Mouse (Mus musculus): Measurements from ENCODE around the gene Olfr1115. TPM values are rescaled to one million over a fixed set of nuclear protein-coding genes. Genes with fewer than 3 reads are reported as not detected.

The Olfr1115 gene
- polyA plus RNA-seq (2015; fragmentation: Illumina TruSeq; extraction: RNeasy Lipid Tissue Mini Kit (QIAGEN cat#74804); ENCODE audit: insufficient read depth, low replicate concordance), result not detected

GRCm38 (mm10) chr2:87247713-87248112 is at the start of gene Olfr1115:
Gene Olfr1115, plus strand, starts transcription at chr2:87248013.

GRCm38 (mm10) chr2:87208670-87209069 is 39.1 kb upstream of the Olfr1115 start, which contains the start of gene Olfr1113:
Gene Olfr1113, plus strand, starts transcription at chr2:87208970.

GRCm38 (mm10) chr2:87267234-87267633 is 19.4 kb downstream of the Olfr1115 start, which contains the start of gene Olfr1116:
Gene Olfr1116, plus strand, starts transcription at chr2:87267534.

Other genes starting within 250 kb of the Olfr1115 start
- not detected for gene Olfr1102, start 249.6 kb upstream of the Olfr1115 start, polyA plus RNA-seq (2015; fragmentation: Illumina TruSeq; extraction: RNeasy Lipid Tissue Mini Kit (QIAGEN cat#74804); ENCODE audit: insufficient read depth, low replicate concordance)
- not detected for gene Olfr1104, start 220.9 kb upstream of the Olfr1115 start, polyA plus RNA-seq (2015; fragmentation: Illumina TruSeq; extraction: RNeasy Lipid Tissue Mini Kit (QIAGEN cat#74804); ENCODE audit: insufficient read depth, low replicate concordance)
- gene Olfr1105, start 211.5 kb upstream of the Olfr1115 start, polyA plus RNA-seq (2015; fragmentation: Illumina TruSeq; extraction: RNeasy Lipid Tissue Mini Kit (QIAGEN cat#74804); ENCODE audit: insufficient read depth, low replicate concordance), result not detected
- gene Olfr1106, start 195.7 kb upstream of the Olfr1115 start, polyA plus RNA-seq (2015; fragmentation: Illumina TruSeq; extraction: RNeasy Lipid Tissue Mini Kit (QIAGEN cat#74804); ENCODE audit: insufficient read depth, low replicate concordance), result not detected
- gene Olfr1107, start 172.2 kb upstream of the Olfr1115 start, polyA plus RNA-seq (2015; fragmentation: Illumina TruSeq; extraction: RNeasy Lipid Tissue Mini Kit (QIAGEN cat#74804); ENCODE audit: insufficient read depth, low replicate concordance), result not detected
- not detected for gene Olfr1109, start 152.0 kb upstream of the Olfr1115 start, polyA plus RNA-seq (2015; fragmentation: Illumina TruSeq; extraction: RNeasy Lipid Tissue Mini Kit (QIAGEN cat#74804); ENCODE audit: insufficient read depth, low replicate concordance)
- gene Olfr259, start 133.4 kb upstream of the Olfr1115 start, polyA plus RNA-seq (2015; fragmentation: Illumina TruSeq; extraction: RNeasy Lipid Tissue Mini Kit (QIAGEN cat#74804); ENCODE audit: insufficient read depth, low replicate concordance), result not detected
- not detected for gene Olfr1110, start 107.7 kb upstream of the Olfr1115 start, polyA plus RNA-seq (2015; fragmentation: Illumina TruSeq; extraction: RNeasy Lipid Tissue Mini Kit (QIAGEN cat#74804); ENCODE audit: insufficient read depth, low replicate concordance)
- gene Olfr1111, start 95.4 kb upstream of the Olfr1115 start, polyA plus RNA-seq (2015; fragmentation: Illumina TruSeq; extraction: RNeasy Lipid Tissue Mini Kit (QIAGEN cat#74804); ENCODE audit: insufficient read depth, low replicate concordance), result not detected
- not detected for gene Olfr1112, start 60.2 kb upstream of the Olfr1115 start, polyA plus RNA-seq (2015; fragmentation: Illumina TruSeq; extraction: RNeasy Lipid Tissue Mini Kit (QIAGEN cat#74804); ENCODE audit: insufficient read depth, low replicate concordance)
- gene Olfr1113, start 39.0 kb upstream of the Olfr1115 start, polyA plus RNA-seq (2015; fragmentation: Illumina TruSeq; extraction: RNeasy Lipid Tissue Mini Kit (QIAGEN cat#74804); ENCODE audit: insufficient read depth, low replicate concordance), result not detected
- gene Olfr1116, start 19.5 kb downstream of the Olfr1115 start, polyA plus RNA-seq (2015; fragmentation: Illumina TruSeq; extraction: RNeasy Lipid Tissue Mini Kit (QIAGEN cat#74804); ENCODE audit: insufficient read depth, low replicate concordance), result not detected
- gene Olfr1118, start 59.6 kb downstream of the Olfr1115 start, polyA plus RNA-seq (2015; fragmentation: Illumina TruSeq; extraction: RNeasy Lipid Tissue Mini Kit (QIAGEN cat#74804); ENCODE audit: insufficient read depth, low replicate concordance), result not detected
- not detected for gene Olfr1120, start 106.8 kb downstream of the Olfr1115 start, polyA plus RNA-seq (2015; fragmentation: Illumina TruSeq; extraction: RNeasy Lipid Tissue Mini Kit (QIAGEN cat#74804); ENCODE audit: insufficient read depth, low replicate concordance)
- not detected for gene Olfr1121, start 121.9 kb downstream of the Olfr1115 start, polyA plus RNA-seq (2015; fragmentation: Illumina TruSeq; extraction: RNeasy Lipid Tissue Mini Kit (QIAGEN cat#74804); ENCODE audit: insufficient read depth, low replicate concordance)
- gene Olfr1122, start 137.8 kb downstream of the Olfr1115 start, polyA plus RNA-seq (2015; fragmentation: Illumina TruSeq; extraction: RNeasy Lipid Tissue Mini Kit (QIAGEN cat#74804); ENCODE audit: insufficient read depth, low replicate concordance), result not detected
- not detected for gene Olfr1123, start 168.6 kb downstream of the Olfr1115 start, polyA plus RNA-seq (2015; fragmentation: Illumina TruSeq; extraction: RNeasy Lipid Tissue Mini Kit (QIAGEN cat#74804); ENCODE audit: insufficient read depth, low replicate concordance)
- gene Olfr1124, start 182.3 kb downstream of the Olfr1115 start, polyA plus RNA-seq (2015; fragmentation: Illumina TruSeq; extraction: RNeasy Lipid Tissue Mini Kit (QIAGEN cat#74804); ENCODE audit: insufficient read depth, low replicate concordance), result not detected
- not detected for gene Olfr1126, start 205.9 kb downstream of the Olfr1115 start, polyA plus RNA-seq (2015; fragmentation: Illumina TruSeq; extraction: RNeasy Lipid Tissue Mini Kit (QIAGEN cat#74804); ENCODE audit: insufficient read depth, low replicate concordance)
- gene Pramel7, start 249.1 kb downstream of the Olfr1115 start, polyA plus RNA-seq (2015; fragmentation: Illumina TruSeq; extraction: RNeasy Lipid Tissue Mini Kit (QIAGEN cat#74804); ENCODE audit: insufficient read depth, low replicate concordance), result not detected